Mouse (Mus musculus) heart, adult 2 months (tissue): Measurements from ENCODE around the gene Tex44. TPM values are rescaled to one million over a fixed set of nuclear protein-coding genes. Genes with fewer than 3 reads are reported as not detected.

Experiments
- DNase-seq, 2 experiments: peaks; one replicate each; pipeline ENCODE4 v3.0.0; 2021
- H3K27ac ChIP-seq: fragments of 200-600 bp; 2 replicates; pipeline ENCODE4 v1.8.1; 2022
- H3K27me3 ChIP-seq: fragments of 200-500 bp; 2 replicates; pipeline ENCODE4 v1.6.1; 2012; ENCODE audit warnings: mild to moderate bottlenecking, low read length, inconsistent platforms, mixed read lengths; ENCODE audit not compliant: control insufficient read depth, insufficient read depth
- H3K36me3 ChIP-seq: fragments of 200-500 bp; 2 replicates; pipeline ENCODE4 v1.6.1; 2012; ENCODE audit warnings: low read length, inconsistent platforms; ENCODE audit not compliant: control insufficient read depth, insufficient read depth
- H3K4me1 ChIP-seq: fragments of 200-500 bp; 2 replicates; pipeline ENCODE4 v1.6.1; 2011; ENCODE audit warnings: low read length; ENCODE audit not compliant: control insufficient read depth, insufficient read depth
- H3K4me3 ChIP-seq: fragments of 200-600 bp; 2 replicates; pipeline ENCODE4 v1.8.1; 2022
- H3K79me2 ChIP-seq: fragments of 200-500 bp; replicated peaks from 2 replicates; pipeline ENCODE4 v1.6.1; 2012; ENCODE audit warnings: mild to moderate bottlenecking, inconsistent platforms, low read length, moderate library complexity, mixed read lengths; ENCODE audit not compliant: control insufficient read depth, insufficient read depth
- H3K9ac ChIP-seq: fragments of 200-500 bp; 2 replicates; pipeline ENCODE4 v1.6.1; 2012; ENCODE audit warnings: low read depth, mild to moderate bottlenecking, control low read depth, inconsistent platforms, low read length, mixed read lengths
- CTCF ChIP-seq: fragments of 200-600 bp; IDR thresholded peaks from 2 replicates; pipeline ENCODE4 v1.8.1; 2022; ENCODE audit warnings: antibody characterized with exemption, mild to moderate bottlenecking, moderate library complexity
- EP300 ChIP-seq: fragments of 200-500 bp; IDR thresholded peaks from 2 replicates; pipeline ENCODE4 v1.6.1; 2011; ENCODE audit warnings: low read depth, low read length, control low read depth; ENCODE audit not compliant: insufficient read depth
- POLR2A ChIP-seq: fragments of 200-500 bp; IDR thresholded peaks from 2 replicates; pipeline ENCODE4 v1.6.1; 2011; ENCODE audit warnings: mild to moderate bottlenecking, low read depth, low read length, control low read depth; ENCODE audit not compliant: insufficient read depth
- WGBS: fragments of 180-500 bp; shearing (Covaris S2); methylation state at CpG from one replicate; pipeline ENCODE4 v1.1.7; 2018; 5-methylcytosine and 5-hydroxymethylcytosine counted together
- intact Hi-C: fragments of 180-260 bp; cut with DNase I; formaldehyde crosslinking; loops from one replicate; pipeline ENCODE4 v1.15.1; 2025
- polyA plus RNA-seq: library from polyadenylated mRNA; depleted of rRNA; stranded (reverse); fragments of >200 nt; gene quantifications from 2 replicates; pipeline ENCODE4 v1.2.3, GENCODE M21; 2012
- total RNA-seq, 2 experiments: library from RNA; stranded (reverse); gene quantifications; 2 replicates each; pipeline ENCODE4 v1.2.3; 2021

Tex44 gene
- total and polyA plus RNA-seq, 3 experiments = 0.18 TPM; not detected in 2

- peaks cover 6% of the 10 kb centered on the region for H3K4me1 ChIP-seq
- TF ChIP-seq CTCF = no peak
- H3K9ac ChIP-seq = no peak overlapping the region
- 0 out of 2 replicates have a peak, but pooled peaks cover 2% of the 10 kb centered on the region for H3K36me3 ChIP-seq
- no peak overlapping the region for H3K4me3 ChIP-seq
- 65% methylated on average over 6 of the region's 6 CpGs for WGBS
- H3K79me2 ChIP-seq = no peaks in the 10 kb centered on the region
- no peaks in the 10 kb centered on the region for H3K27me3 ChIP-seq
- no peak overlapping the region for H3K27ac ChIP-seq
- DNase-seq = no peak
- intact Hi-C loops = no loop called here
These were observed 23.8 kb downstream of the Tex44 start for GRCm38 (mm10) chr1:86449966-86450365.

DNA sequence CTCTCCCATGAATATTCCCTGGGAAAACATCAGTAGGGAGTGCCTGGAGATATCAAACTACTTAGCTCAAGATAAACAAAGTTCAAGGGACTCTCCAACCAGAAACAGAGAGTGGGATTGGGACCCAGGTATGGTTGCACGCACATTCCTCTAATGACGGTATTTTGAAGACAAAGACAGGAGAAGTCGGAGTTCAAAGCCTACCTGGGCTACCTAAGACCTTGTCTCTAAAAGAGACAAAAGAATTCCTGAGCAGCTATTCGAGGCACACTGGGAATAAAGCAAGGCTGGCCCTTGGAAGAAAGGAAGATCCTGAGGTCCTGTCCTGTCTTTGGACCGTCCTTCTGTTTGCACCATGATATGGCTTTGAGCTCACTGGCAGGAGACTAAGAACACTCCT, 26.6 kb downstream of the Tex44 start:
- Histone ChIP-seq H3K4me1 (peaks cover 6% of the 10 kb centered on the region), H3K9ac (no peak overlapping the region), H3K27ac (no peak overlapping the region), H3K36me3 (0 out of 2 replicates have a peak, but pooled peaks cover 2% of the 10 kb centered on the region), H3K4me3 (no peak overlapping the region), H3K79me2 (no peaks in the 10 kb centered on the region), H3K27me3 (no peaks in the 10 kb centered on the region)
- intact Hi-C loops = no loop called here
- no peak for DNase-seq
- WGBS = 77% methylated on average over 5 of the region's 5 CpGs
- TF ChIP-seq EP300 (no peak), POLR2A (no peak), CTCF (no peak)

DNA sequence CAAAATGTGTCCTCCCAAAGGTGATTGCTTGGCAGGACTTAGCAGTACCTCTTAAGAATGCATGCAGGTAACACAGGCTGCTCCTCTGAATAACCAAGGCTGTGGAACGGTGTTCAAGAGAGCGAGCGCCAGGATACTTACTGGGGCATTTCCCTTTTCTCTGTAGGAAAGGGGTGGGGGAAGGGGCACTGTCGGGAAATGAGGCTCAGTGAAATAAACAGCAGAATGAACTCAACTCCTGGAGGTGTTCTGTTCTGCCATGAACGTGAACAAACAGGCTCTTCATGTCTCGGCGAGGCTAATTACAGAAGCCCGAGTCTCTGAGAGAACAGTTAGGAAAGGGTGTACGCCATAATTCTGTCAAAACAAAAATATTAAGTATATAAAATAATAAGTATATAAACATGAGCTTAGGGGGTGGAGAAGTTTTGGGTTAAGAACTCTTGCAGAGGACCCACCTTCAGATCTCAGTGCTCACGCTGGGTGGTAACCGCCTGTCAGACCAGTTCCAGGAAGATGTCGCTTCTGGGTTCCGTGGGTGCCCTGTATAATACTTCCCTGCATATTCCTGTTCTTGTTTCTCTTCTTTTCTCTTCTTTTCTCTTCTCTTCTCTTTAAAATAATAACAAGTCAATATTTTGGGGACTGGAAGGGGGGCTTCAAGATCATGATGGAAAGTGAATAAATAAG, 30.9 kb downstream of the Tex44 start:
- 69% methylated on average over 13 of the region's 13 CpGs for WGBS
- no peak for TF ChIP-seq POLR2A
- no peak for TF ChIP-seq EP300
- TF ChIP-seq CTCF = no peak
- intact Hi-C loops = no loop called here

GRCm38 (mm10) chr1:86459371-86459770, 33.2 kb downstream of the Tex44 start:
- no peak overlapping the region for H3K4me3 ChIP-seq
- no peaks in the 10 kb centered on the region for H3K27me3 ChIP-seq
- no peaks in the 10 kb centered on the region; the same call in 1 of the 2 replicates for H3K4me1 ChIP-seq
- H3K36me3 ChIP-seq = no peaks in the 10 kb centered on the region
- H3K79me2 ChIP-seq = no peaks in the 10 kb centered on the region
- intact Hi-C loops = no loop called here
- TF ChIP-seq EP300 = no peak
- no peak for TF ChIP-seq CTCF
- TF ChIP-seq POLR2A = no peak
- H3K9ac ChIP-seq = no peak overlapping the region
- no peak for DNase-seq
- H3K27ac ChIP-seq = no peak overlapping the region
- 62% methylated on average over 4 of the region's 4 CpGs for WGBS

More for the DNA sequence above, 30.9 kb downstream of the Tex44 start:
- Histone ChIP-seq H3K4me1 (no peaks in the 10 kb centered on the region; the same call in 1 of the 2 replicates), H3K9ac (no peak overlapping the region), H3K79me2 (no peaks in the 10 kb centered on the region), H3K27ac (no peak overlapping the region), H3K36me3 (no peaks in the 10 kb centered on the region), H3K27me3 (no peaks in the 10 kb centered on the region), H3K4me3 (no peak overlapping the region)
- DNase-seq = no peak

GRCm38 (mm10) chr1:86464223-86464874, 38.2 kb downstream of the Tex44 start:
- H3K4me1 ChIP-seq = peaks cover 1% of the 10 kb centered on the region
- 50% methylated on average over 9 of the region's 9 CpGs for WGBS
- intact Hi-C loops = no loop called here
- TF ChIP-seq CTCF = no peak
- no peak; the same call in 1 of the 2 replicates for TF ChIP-seq POLR2A
- no peak for TF ChIP-seq EP300
- H3K9ac ChIP-seq = no peak overlapping the region
- H3K36me3 ChIP-seq = no peaks in the 10 kb centered on the region
- DNase-seq = peak in 1 of 2 experiments; percentile 11
- H3K79me2 ChIP-seq = no peaks in the 10 kb centered on the region
- peak overlapping the region; percentile 83 for H3K27ac ChIP-seq
- no peaks in the 10 kb centered on the region for H3K27me3 ChIP-seq
- no peak overlapping the region for H3K4me3 ChIP-seq

DNA sequence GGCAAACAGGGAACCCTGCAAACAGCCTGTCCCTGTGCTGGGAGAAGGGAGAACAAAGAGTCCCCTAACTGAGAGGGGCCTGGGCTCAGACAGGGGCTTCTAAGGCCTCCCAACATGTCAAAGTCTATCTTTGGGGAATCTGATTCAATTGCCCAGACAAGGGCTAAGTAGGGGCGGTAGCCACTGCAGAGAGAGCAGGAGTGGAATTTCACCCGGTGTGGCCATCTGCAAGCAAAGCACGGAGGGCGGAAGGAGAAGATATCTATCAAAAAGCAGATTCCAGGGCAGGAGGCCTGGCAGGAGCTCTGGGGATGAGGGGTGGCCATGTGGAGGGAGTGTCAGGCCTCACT, 38.7 kb downstream of the Tex44 start:
- Histone ChIP-seq H3K36me3 (no peaks in the 10 kb centered on the region), H3K9ac (peak overlapping the region; percentile 32; the same call in 1 of the 2 replicates), H3K4me1 (peaks cover 2% of the 10 kb centered on the region), H3K27me3 (no peaks in the 10 kb centered on the region), H3K27ac (peak overlapping the region; percentile 83), H3K4me3 (no peak overlapping the region), H3K79me2 (no peaks in the 10 kb centered on the region)
- WGBS = 32% methylated on average over 4 of the region's 4 CpGs
- intact Hi-C loops = no loop called here
- no peak for TF ChIP-seq CTCF
- no peak for TF ChIP-seq EP300
- TF ChIP-seq POLR2A = no peak
- DNase-seq = peak in 1 of 2 experiments; percentile 38
